19 mouse cellular contexts compared by ENCODE assay signal in the genomic region with DNA sequence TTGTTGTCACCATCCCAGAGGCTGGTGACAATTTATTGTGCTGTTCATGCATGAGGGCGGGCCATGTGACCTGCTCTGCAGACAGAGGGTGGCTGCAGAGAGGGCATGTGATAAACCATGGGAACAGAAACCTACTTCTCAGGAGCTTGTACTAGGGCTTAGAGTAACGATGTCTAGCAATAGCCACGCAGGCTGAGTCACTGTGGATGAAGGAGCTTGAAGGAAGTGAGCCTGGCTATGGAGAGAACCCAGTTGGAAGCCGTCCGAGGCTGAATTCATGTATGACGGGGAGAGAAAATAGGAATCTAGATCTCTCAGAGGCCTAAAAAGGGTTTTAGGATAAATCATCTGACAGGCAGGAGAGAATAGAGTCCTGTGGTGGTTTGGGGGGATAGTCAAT.
A peak's percentile ranks its signal among the peaks of the same experiment; 100 is the strongest.
DNase-seq lines count a peak whose midpoint lies in the region; ATAC-seq lines count a peak whose summit lies in the region.
"Had no signal": no experiment of that assay in that cellular context is flagged by ENCODE, and none has a peak within 500 bp of the region (broad histone marks: within the 10 kb centered on the region; RNA-seq: fewer than 3 reads in every experiment).

No protein-coding gene starts in this region.

- no peak for DNase-seq in frontal cortex, postnatal 10 days (ENCODE audit: low spot score in 2 of 2)
- peak; percentile 21 to 42 for DNase-seq in left cerebral cortex, adult 18-20 months (ENCODE audit: low spot score in 2 of 2)
- no peak for DNase-seq in left cerebral cortex, postnatal 14 days (ENCODE audit: low spot score in 2 of 2)
- DNase-seq in urinary bladder, postnatal 4 days (ENCODE audit: low spot score in 2 of 2) = peak; percentile 12 to 40
- DNase-seq in urinary bladder, postnatal 25 days (ENCODE audit: low spot score) = no peak
- DNase-seq in gastrocnemius, postnatal 4 days (ENCODE audit: low spot score in 2 of 2) = no peak
- DNase-seq: adrenal gland, postnatal 10 days; B cell, adult 2 months; cerebellum, adult 18-20 months; cerebellum, adult 9-11 months; cerebellum, postnatal 36 days; forebrain, postnatal 0 days; gastrocnemius, postnatal 36 days; heart, postnatal 4 days had no signal

- ATAC-seq in frontal cortex, adult (ENCODE audit: low TSS enrichment) = peak; percentile 94
- ATAC-seq: CD4-positive, CD25-positive, alpha-beta regulatory T cell, adult 4 months; forebrain, embryonic 13.5 days; forebrain, postnatal 0 days; hindbrain, postnatal 0 days; intestine, embryonic 15.5 days had no signal

- intact Hi-C loops in left cerebral cortex, postnatal 14 days (cut with DNase I) = no loop called here

Comparison
In these comparisons a context has a peak if more than half of its experiments do, and no peak if none do; other contexts are left out.
1. DNase-seq: peak in left cerebral cortex, adult 18-20 months (2 of 2) and urinary bladder, postnatal 4 days (2 of 2); none in frontal cortex, postnatal 10 days (0 of 2), left cerebral cortex, postnatal 14 days (0 of 2), urinary bladder, postnatal 25 days (single experiment) and gastrocnemius, postnatal 4 days (0 of 2).